Mouse (Mus musculus) embryonic fibroblast, embryonic 13.5 days (primary cell): ENCODE measurements around the gene Pipox. TPM values are rescaled to one million over a fixed set of nuclear protein-coding genes. Genes with fewer than 3 reads are reported as not detected.

Source experiments
- H3K27ac ChIP-seq: 2 replicates; pipeline ENCODE4 v1.5.1; 2012; ENCODE audit warnings: low read length, control low read depth, inconsistent platforms; ENCODE audit not compliant: insufficient read depth
- H3K4me1 ChIP-seq: 2 replicates; pipeline ENCODE4 v1.6.1; 2011; ENCODE audit warnings: low read length; ENCODE audit not compliant: control insufficient read depth, insufficient read depth
- H3K4me3 ChIP-seq: 2 replicates; pipeline ENCODE4 v1.5.1; 2011; ENCODE audit warnings: mild to moderate bottlenecking, control low read depth, low read length; ENCODE audit not compliant: insufficient read depth
- CTCF ChIP-seq: IDR thresholded peaks from 2 replicates; pipeline ENCODE4 v1.5.1; 2011; ENCODE audit warnings: mild to moderate bottlenecking, control low read depth, low read length, moderate library complexity, borderline replicate concordance; ENCODE audit not compliant: insufficient read depth
- POLR2A ChIP-seq: IDR thresholded peaks from 2 replicates; pipeline ENCODE4 v1.6.1; 2011; ENCODE audit warnings: low read depth, mild to moderate bottlenecking, control low read depth, low read length, moderate library complexity
- polyA plus RNA-seq: library from polyadenylated mRNA; stranded (reverse); fragments of >200 nt; gene quantifications from 2 replicates; pipeline ENCODE4 v1.2.4, GENCODE M21; 2011; ENCODE audit warnings: low read depth; ENCODE audit not compliant: missing spikeins, insufficient read length

Pipox gene
- polyA plus RNA-seq, 1 experiment: not detected

DNA sequence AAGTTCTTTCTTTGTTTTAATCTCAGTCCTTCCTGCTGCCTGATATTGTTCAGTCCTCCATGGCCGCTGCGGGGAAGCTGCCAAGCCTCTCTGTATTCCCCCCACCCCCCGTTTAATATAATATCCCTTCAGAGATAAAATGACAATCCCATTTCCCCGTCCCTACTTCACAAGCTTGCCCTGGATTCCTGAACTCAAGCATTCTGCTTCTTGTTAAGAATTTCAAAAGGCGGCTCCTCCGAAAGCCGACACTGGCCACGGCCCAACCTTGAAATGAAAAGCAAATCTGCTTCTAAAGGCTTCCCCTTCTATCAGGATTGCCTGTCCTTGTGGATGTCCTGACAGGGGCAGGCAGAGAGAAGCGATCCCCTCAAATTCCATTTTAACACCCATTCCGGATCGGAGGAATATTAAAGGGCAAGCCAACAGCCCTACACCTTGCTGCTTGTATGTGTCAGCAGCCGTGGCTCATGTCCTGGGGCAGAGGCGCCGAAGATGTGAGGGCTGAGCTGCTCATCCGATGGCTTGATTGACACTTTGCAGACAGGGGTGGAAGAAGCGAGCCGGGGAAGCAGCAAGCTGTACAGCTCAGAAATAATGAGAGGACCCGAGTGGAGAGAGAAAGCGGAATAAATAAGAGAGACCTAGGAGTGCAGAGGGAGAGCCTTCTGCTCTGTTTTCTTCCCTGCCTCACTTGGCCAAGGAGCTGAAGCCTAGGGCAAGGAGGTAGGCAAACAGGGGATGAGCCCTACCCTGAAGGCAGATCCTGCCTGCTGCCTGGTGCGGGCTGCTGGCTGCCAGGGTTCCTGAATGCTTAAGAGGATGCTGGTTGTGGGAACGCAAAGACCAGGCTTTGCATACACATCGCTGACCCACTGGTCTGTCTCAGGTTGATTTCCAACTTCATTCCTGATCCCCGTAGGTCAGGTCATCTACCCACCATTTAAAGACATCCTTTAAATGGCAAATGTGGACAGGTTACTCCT is 3.2 kb upstream of the Pipox start:
- Histone ChIP-seq H3K4me3 (no peak overlapping the region), H3K27ac (no peak overlapping the region), H3K4me1 (no peaks in the 10 kb centered on the region)
- TF ChIP-seq POLR2A (no peak), CTCF (no peak)

GRCm38 (mm10) chr11:77896480-77896819 is 2.6 kb upstream of the Pipox start:
- Histone ChIP-seq H3K27ac (no peak overlapping the region), H3K4me3 (no peak overlapping the region), H3K4me1 (no peaks in the 10 kb centered on the region)
- no peak for TF ChIP-seq CTCF
- TF ChIP-seq POLR2A: no peak

- H3K4me1 ChIP-seq: no peaks in the 10 kb centered on the region
- no peak overlapping the region for H3K4me3 ChIP-seq
- no peak overlapping the region for H3K27ac ChIP-seq
- no peak for TF ChIP-seq POLR2A
- no peak for TF ChIP-seq CTCF
Measured at GRCm38 (mm10) chr11:77896011-77896410, 2.1 kb upstream of the Pipox start.

- no peak overlapping the region for H3K27ac ChIP-seq
- no peaks in the 10 kb centered on the region for H3K4me1 ChIP-seq
- no peak overlapping the region for H3K4me3 ChIP-seq
- no peak for TF ChIP-seq CTCF
Measured at GRCm38 (mm10) chr11:77894967-77895366, 1.1 kb upstream of the Pipox start.

DNA sequence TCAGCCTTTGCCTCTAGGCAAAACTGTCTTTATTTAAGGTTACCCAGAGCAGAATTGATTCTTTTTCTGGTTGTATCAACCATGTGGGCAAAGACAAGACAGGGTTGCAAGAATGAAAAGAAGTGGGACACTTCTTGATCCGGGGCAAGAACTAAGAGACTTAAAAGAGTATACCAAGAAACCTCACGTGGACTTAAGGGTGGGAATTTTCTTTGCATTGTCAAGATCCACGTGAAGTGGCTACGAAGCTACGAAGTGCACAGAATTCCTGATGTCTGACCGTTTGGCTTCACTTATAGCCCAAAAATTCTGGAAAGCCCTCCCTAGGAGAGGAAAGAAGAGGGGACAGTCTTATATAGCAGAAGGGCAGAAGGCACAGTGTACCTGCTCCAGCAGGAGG is 613 bp downstream of the Pipox start:
- Histone ChIP-seq H3K27ac (no peak overlapping the region), H3K4me3 (no peak overlapping the region), H3K4me1 (no peaks in the 10 kb centered on the region)
- no peak for TF ChIP-seq POLR2A
- TF ChIP-seq CTCF: no peak

DNA sequence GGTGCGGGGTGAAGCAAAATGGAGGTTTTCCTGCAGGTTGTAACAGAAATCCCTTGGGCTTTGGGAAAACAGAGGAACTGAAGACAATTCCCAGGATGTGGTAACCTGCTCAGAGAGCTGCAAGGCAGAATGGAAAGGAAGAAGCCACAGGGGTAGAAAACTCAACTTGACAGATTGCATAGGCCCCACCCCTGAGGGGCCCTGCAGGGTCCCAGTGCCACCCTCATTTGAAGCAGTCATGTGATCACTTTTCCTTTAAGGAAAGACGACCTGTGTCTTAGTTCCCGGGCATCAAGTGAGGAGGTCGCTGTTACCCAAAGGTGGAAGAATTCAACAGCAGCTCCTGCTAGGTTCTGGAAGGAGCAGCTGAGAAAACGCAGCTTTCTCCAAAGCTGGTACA is 1.0 kb downstream of the Pipox start:
- H3K4me3 ChIP-seq: no peak overlapping the region
- TF ChIP-seq POLR2A (no peak), CTCF (no peak)
- no peak overlapping the region for H3K27ac ChIP-seq
- H3K4me1 ChIP-seq: no peaks in the 10 kb centered on the region

DNA sequence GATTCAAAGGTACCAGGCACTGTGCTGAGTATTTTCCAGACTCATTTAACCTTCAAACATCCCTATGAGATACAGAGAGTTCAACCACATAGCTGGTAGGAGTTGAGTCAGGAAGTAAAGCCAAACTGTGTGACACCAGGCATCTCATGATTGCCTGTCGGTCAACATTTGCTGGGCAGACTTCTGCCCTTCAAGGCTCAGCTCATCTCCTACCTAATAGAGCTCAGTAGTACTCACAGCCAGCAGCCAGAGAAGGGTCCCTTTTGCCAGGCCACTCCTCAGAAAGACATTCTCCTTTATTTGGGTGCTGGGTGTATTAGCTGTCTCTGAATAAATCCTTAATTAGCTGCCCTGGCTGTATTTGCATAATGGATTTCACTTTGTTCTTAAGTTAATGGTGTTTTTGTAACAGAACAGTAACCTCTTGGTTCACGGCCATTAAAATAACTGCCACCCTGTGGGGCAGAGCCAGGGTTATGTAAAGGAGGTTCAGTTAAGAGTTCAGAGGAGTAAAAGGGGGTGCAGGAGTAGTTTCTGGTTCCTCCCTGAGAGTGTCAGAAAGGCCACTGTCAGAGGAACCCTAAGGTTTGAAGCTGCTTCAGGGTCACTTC is 3.1 kb downstream of the Pipox start:
- Histone ChIP-seq H3K4me3 (no peak overlapping the region), H3K27ac (no peak overlapping the region), H3K4me1 (no peaks in the 10 kb centered on the region)
- no peak for TF ChIP-seq POLR2A
- TF ChIP-seq CTCF: no peak

DNA sequence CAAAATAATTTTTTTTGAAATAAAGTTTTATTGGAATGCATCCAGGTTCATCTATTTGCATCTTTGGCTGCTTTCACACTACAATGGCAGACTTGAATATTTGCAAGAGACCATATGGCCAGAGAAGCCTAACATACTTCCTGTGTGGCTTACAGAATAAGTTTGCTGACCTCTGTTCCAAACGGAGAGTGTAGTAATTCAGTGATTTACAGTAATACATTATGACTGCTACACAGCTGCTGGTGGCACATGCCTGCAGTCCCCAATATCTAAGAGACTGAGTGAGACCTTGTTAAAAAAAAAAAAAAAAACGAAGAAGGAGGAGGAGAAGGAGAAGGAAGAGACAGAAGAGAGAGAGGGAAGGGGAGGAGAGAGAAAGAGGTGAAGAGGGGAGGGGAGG is 4.4 kb downstream of the Pipox start:
- H3K4me1 ChIP-seq: no peaks in the 10 kb centered on the region
- H3K4me3 ChIP-seq: no peak overlapping the region
- no peak overlapping the region for H3K27ac ChIP-seq
- TF ChIP-seq CTCF: no peak
- TF ChIP-seq POLR2A: no peak

DNA sequence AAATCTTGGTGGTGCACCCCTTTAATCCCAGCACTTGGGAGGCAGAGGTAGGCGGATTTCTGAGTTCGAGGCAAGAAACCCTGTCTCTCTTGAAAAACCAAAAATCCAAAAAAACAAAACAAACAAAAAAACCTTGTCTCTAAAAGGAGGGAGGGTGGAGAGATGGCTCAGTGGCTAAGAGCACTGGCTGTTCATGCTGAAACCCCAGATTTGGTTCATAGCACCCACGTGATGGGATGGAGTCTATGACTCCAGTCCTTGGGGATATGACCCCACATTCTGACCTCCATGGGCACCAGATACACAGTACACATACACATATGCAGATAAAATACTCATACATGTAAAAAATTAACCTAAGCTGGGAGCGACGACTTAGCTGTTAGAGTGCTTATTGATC is 5.0 kb downstream of the Pipox start:
- H3K4me1 ChIP-seq: no peaks in the 10 kb centered on the region
- TF ChIP-seq POLR2A (no peak), CTCF (no peak)

GRCm38 (mm10) chr11:77887373-77887960 is 6.4 kb downstream of the Pipox start:
- TF ChIP-seq CTCF (no peak), POLR2A (no peak)

More for the DNA sequence above, 5.0 kb downstream of the Pipox start:
- no peak overlapping the region for H3K27ac ChIP-seq
- no peak overlapping the region for H3K4me3 ChIP-seq

More at GRCm38 (mm10) chr11:77887373-77887960, 6.4 kb downstream of the Pipox start:
- Histone ChIP-seq H3K4me1 (no peaks in the 10 kb centered on the region), H3K4me3 (no peak overlapping the region), H3K27ac (no peak overlapping the region)
